Mouse (Mus musculus) gastrocnemius, adult 8-10 months (tissue): Measurements from ENCODE around the gene Tmem151b. TPM values are rescaled to one million over a fixed set of nuclear protein-coding genes. Genes with fewer than 3 reads are reported as not detected.

ENCODE experiments used
- DNase-seq, 2 experiments: peaks; one replicate each; pipeline ENCODE4 v3.0.0; 2022; ENCODE audit warnings: low spot score in 2 of 2
- total RNA-seq, 4 experiments: library from RNA; stranded (reverse); gene quantifications; 2 replicates each; pipeline ENCODE4 v1.2.4; 2022

Tmem151b gene
- total RNA-seq, 4 experiments from 2014 or later: not detected

GRCm38 (mm10) chr17:45564531-45565084 lies 15.1 kb upstream of the Tmem151b start:
- no peak for DNase-seq

- DNase-seq: peak; percentile 86 to 88
These were observed 14.4 kb upstream of the Tmem151b start, which contains the start of gene Slc35b2 for GRCm38 (mm10) chr17:45563655-45564530. Gene Slc35b2 (plus strand): TSS chr17:45563874.

GRCm38 (mm10) chr17:45563216-45563615 lies 13.7 kb upstream of the Tmem151b start:
- no peak for DNase-seq

- no peak for DNase-seq
These were observed 10.5 kb upstream of the Tmem151b start for GRCm38 (mm10) chr17:45559732-45560525.

GRCm38 (mm10) chr17:45557998-45558862 lies 8.8 kb upstream of the Tmem151b start:
- no peak for DNase-seq

- no peak for DNase-seq
These were observed 7.9 kb upstream of the Tmem151b start for GRCm38 (mm10) chr17:45557246-45557824.

GRCm38 (mm10) chr17:45556514-45557245 lies 7.2 kb upstream of the Tmem151b start:
- DNase-seq: no peak

- DNase-seq: no peak
These were observed 6.6 kb upstream of the Tmem151b start for GRCm38 (mm10) chr17:45556107-45556489.

GRCm38 (mm10) chr17:45555452-45556106 lies 6.1 kb upstream of the Tmem151b start, which contains the start of gene Nfkbie:
Gene Nfkbie (plus strand): TSS chr17:45555703.
- DNase-seq: peak; percentile 89 to 92

- no peak for DNase-seq
These were observed 4.9 kb upstream of the Tmem151b start for GRCm38 (mm10) chr17:45554420-45554819.

- DNase-seq: no peak
These were observed 3.6 kb upstream of the Tmem151b start for GRCm38 (mm10) chr17:45553065-45553464.

GRCm38 (mm10) chr17:45551816-45552451 lies 2.5 kb upstream of the Tmem151b start:
- peak; percentile 57 to 68 for DNase-seq

GRCm38 (mm10) chr17:45551249-45551796 lies 1.8 kb upstream of the Tmem151b start:
- DNase-seq: no peak

- no peak for DNase-seq
These were observed 776 bp upstream of the Tmem151b start for GRCm38 (mm10) chr17:45550253-45550652.

- DNase-seq: no peak
These were observed 650 bp downstream of the Tmem151b start for GRCm38 (mm10) chr17:45548541-45549512.

GRCm38 (mm10) chr17:45547461-45548190 lies 1.9 kb downstream of the Tmem151b start:
- no peak for DNase-seq

GRCm38 (mm10) chr17:45546941-45547340 lies 2.5 kb downstream of the Tmem151b start:
- no peak for DNase-seq
